Mouse (Mus musculus): ENCODE results near the gene Dact2. TPM values are rescaled to one million over a fixed set of nuclear protein-coding genes. Genes with fewer than 3 reads are reported as not detected.
A peak's percentile ranks its signal among the peaks of the same experiment; 100 is the strongest.

Gene Dact2
- total and polyA plus RNA-seq, 2 experiments from 2014 or later: 2.0 to 18.6 TPM

GRCm38 (mm10) chr17:14187096-14187495 is 17.0 kb downstream of the Dact2 start:
- Histone ChIP-seq H3K36me3 (ENCODE audit: insufficient read depth, low read length) (no peaks in the 10 kb centered on the region), H3K4me1 (ENCODE audit: insufficient read depth, low read length) (no peaks in the 10 kb centered on the region), H3K27me3 (ENCODE audit: insufficient read depth, low read length) (no peaks in the 10 kb centered on the region), H3K4me2 (ENCODE audit: low read depth, low read length) (no peak overlapping the region), H3K9me3 (ENCODE audit: low read length) (no peaks in the 10 kb centered on the region), H3K27ac (no peak overlapping the region), H3K9ac (replicated peaks; ENCODE audit: low read length) (no peak overlapping the region), H3K4me3 (ENCODE audit: low read length) (no peak overlapping the region)
- no peak for TF ChIP-seq CTCF (IDR thresholded peaks at IDR 0.05; ENCODE audit: low read depth)
- DNase-seq (ENCODE audit: low spot score): no peak
- no peak for ATAC-seq

- no peak for TF ChIP-seq CTCF (IDR thresholded peaks at IDR 0.05; ENCODE audit: low read depth)
- no peak overlapping the region for H3K9ac ChIP-seq (replicated peaks; ENCODE audit: low read length)
- no peaks in the 10 kb centered on the region for H3K4me1 ChIP-seq (ENCODE audit: insufficient read depth, low read length)
- no peaks in the 10 kb centered on the region for H3K27me3 ChIP-seq (ENCODE audit: insufficient read depth, low read length)
- ATAC-seq: no peak
- WGBS: 58% methylated on average over 3 of the region's 3 CpGs
- DNase-seq (ENCODE audit: low spot score): peak; percentile 31
- no peaks in the 10 kb centered on the region for H3K36me3 ChIP-seq (ENCODE audit: insufficient read depth, low read length)
- H3K4me2 ChIP-seq (ENCODE audit: low read depth, low read length): no peak overlapping the region
- H3K27ac ChIP-seq: no peak overlapping the region
- H3K4me3 ChIP-seq (ENCODE audit: low read length): no peak overlapping the region
- no peaks in the 10 kb centered on the region for H3K9me3 ChIP-seq (ENCODE audit: low read length)
Observed at GRCm38 (mm10) chr17:14186176-14186575, 17.9 kb downstream of the Dact2 start.

GRCm38 (mm10) chr17:14184192-14184814 is 19.8 kb downstream of the Dact2 start:
- Histone ChIP-seq H3K4me3 (ENCODE audit: low read length) (no peak overlapping the region), H3K27me3 (ENCODE audit: insufficient read depth, low read length) (no peaks in the 10 kb centered on the region), H3K27ac (no peak overlapping the region), H3K36me3 (ENCODE audit: insufficient read depth, low read length) (no peaks in the 10 kb centered on the region), H3K9me3 (ENCODE audit: low read length) (no peaks in the 10 kb centered on the region), H3K9ac (replicated peaks; ENCODE audit: low read length) (no peak overlapping the region), H3K4me1 (ENCODE audit: insufficient read depth, low read length) (no peaks in the 10 kb centered on the region), H3K4me2 (ENCODE audit: low read depth, low read length) (no peak overlapping the region)
- TF ChIP-seq CTCF (IDR thresholded peaks at IDR 0.05; ENCODE audit: low read depth): no peak
- ATAC-seq (no peak), DNase-seq (ENCODE audit: low spot score) (no peak)
- 92% methylated on average over 4 of the region's 4 CpGs for WGBS

- TF ChIP-seq CTCF (IDR thresholded peaks at IDR 0.05; ENCODE audit: low read depth): no peak
- DNase-seq (ENCODE audit: low spot score) (no peak), ATAC-seq (no peak)
- Histone ChIP-seq H3K36me3 (ENCODE audit: insufficient read depth, low read length) (no peaks in the 10 kb centered on the region), H3K4me1 (ENCODE audit: insufficient read depth, low read length) (no peaks in the 10 kb centered on the region), H3K9me3 (ENCODE audit: low read length) (no peaks in the 10 kb centered on the region), H3K9ac (replicated peaks; ENCODE audit: low read length) (no peak overlapping the region), H3K27ac (no peak overlapping the region), H3K27me3 (ENCODE audit: insufficient read depth, low read length) (no peaks in the 10 kb centered on the region), H3K4me2 (ENCODE audit: low read depth, low read length) (no peak overlapping the region), H3K4me3 (ENCODE audit: low read length) (no peak overlapping the region)
- 74% methylated on average over 4 of the region's 4 CpGs for WGBS
Observed at GRCm38 (mm10) chr17:14183717-14184116, 20.4 kb downstream of the Dact2 start.

- no peaks in the 10 kb centered on the region for H3K36me3 ChIP-seq (ENCODE audit: insufficient read depth, low read length)
- ATAC-seq (no peak), DNase-seq (ENCODE audit: low spot score) (no peak)
- H3K4me1 ChIP-seq (ENCODE audit: insufficient read depth, low read length): no peaks in the 10 kb centered on the region
- H3K9ac ChIP-seq (replicated peaks; ENCODE audit: low read length): no peak overlapping the region
- H3K27me3 ChIP-seq (ENCODE audit: insufficient read depth, low read length): no peaks in the 10 kb centered on the region
- TF ChIP-seq CTCF (IDR thresholded peaks at IDR 0.05; ENCODE audit: low read depth): no peak
- H3K4me3 ChIP-seq (ENCODE audit: low read length): no peak overlapping the region
- 88% methylated on average over 3 of the region's 3 CpGs for WGBS
- H3K27ac ChIP-seq: no peak overlapping the region
- no peak overlapping the region for H3K4me2 ChIP-seq (ENCODE audit: low read depth, low read length)
- H3K9me3 ChIP-seq (ENCODE audit: low read length): no peaks in the 10 kb centered on the region
Observed at GRCm38 (mm10) chr17:14182860-14183259, 21.2 kb downstream of the Dact2 start.

GRCm38 (mm10) chr17:14178911-14179310 is 25.2 kb downstream of the Dact2 start:
- no peaks in the 10 kb centered on the region for H3K36me3 ChIP-seq (ENCODE audit: insufficient read depth, low read length)
- no peak for DNase-seq (ENCODE audit: low spot score)
- no peaks in the 10 kb centered on the region for H3K4me1 ChIP-seq (ENCODE audit: insufficient read depth, low read length)
- no peak for ATAC-seq
- H3K27me3 ChIP-seq (ENCODE audit: insufficient read depth, low read length): no peaks in the 10 kb centered on the region
- H3K9me3 ChIP-seq (ENCODE audit: low read length): no peaks in the 10 kb centered on the region
- H3K27ac ChIP-seq: no peak overlapping the region
- no peak for TF ChIP-seq CTCF (IDR thresholded peaks at IDR 0.05; ENCODE audit: low read depth)
- no peak overlapping the region for H3K4me3 ChIP-seq (ENCODE audit: low read length)
- no peak overlapping the region for H3K9ac ChIP-seq (replicated peaks; ENCODE audit: low read length)
- WGBS: 67% methylated on average over 4 of the region's 4 CpGs
- H3K4me2 ChIP-seq (ENCODE audit: low read depth, low read length): no peak overlapping the region

- no peaks in the 10 kb centered on the region for H3K9me3 ChIP-seq (ENCODE audit: low read length)
- ATAC-seq: no peak
- WGBS: 34% methylated on average over 4 of the region's 4 CpGs
- no peaks in the 10 kb centered on the region for H3K27me3 ChIP-seq (ENCODE audit: insufficient read depth, low read length)
- DNase-seq (ENCODE audit: low spot score): no peak
- no peak for TF ChIP-seq CTCF (IDR thresholded peaks at IDR 0.05; ENCODE audit: low read depth)
- H3K4me2 ChIP-seq (ENCODE audit: low read depth, low read length): no peak overlapping the region
- no peaks in the 10 kb centered on the region for H3K4me1 ChIP-seq (ENCODE audit: insufficient read depth, low read length)
- H3K36me3 ChIP-seq (ENCODE audit: insufficient read depth, low read length): no peaks in the 10 kb centered on the region
- H3K9ac ChIP-seq (replicated peaks; ENCODE audit: low read length): no peak overlapping the region
- H3K4me3 ChIP-seq (ENCODE audit: low read length): no peak overlapping the region
- H3K27ac ChIP-seq: no peak overlapping the region
Observed at GRCm38 (mm10) chr17:14178475-14178874, 25.6 kb downstream of the Dact2 start.
